Mouse (Mus musculus) brain, adult 2 months (tissue): ENCODE measurements at regions not wholly inside any gene's neighbourhood (a gene's known extent, or its start where the extent isn't known, plus 50 kb on each side); places are given as distances from the start of the nearest gene placed in this dataset.

ENCODE experiments used
- DNase-seq: peaks from one replicate; pipeline ENCODE4 v3.0.0; 2011; ENCODE audit warnings: low read depth, low spot score

DNA sequence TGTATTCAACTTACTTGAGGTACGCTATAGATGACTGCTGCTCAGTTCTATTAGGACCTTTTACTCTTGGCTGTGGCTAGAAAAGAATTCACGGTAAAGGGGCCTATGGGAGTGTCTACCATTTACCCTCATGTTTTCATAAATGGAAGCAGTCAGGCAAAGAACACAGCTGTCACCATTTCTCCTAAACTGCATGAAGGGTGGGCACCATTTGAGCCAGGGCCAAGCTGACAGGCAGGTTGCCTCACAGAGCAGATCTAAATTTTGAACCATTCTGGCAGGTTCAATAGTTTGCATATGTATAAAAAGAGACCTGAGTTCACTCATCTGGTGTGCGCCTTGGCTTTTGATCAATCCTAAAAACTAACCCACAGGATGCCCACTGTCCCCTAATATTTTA, 410.3 kb downstream of the Rwdd3 start:
- no peak for DNase-seq

GRCm38 (mm10) chr3:120748513-120748912, 423.0 kb downstream of the Rwdd3 start:
- peak; percentile 8 for DNase-seq

DNA sequence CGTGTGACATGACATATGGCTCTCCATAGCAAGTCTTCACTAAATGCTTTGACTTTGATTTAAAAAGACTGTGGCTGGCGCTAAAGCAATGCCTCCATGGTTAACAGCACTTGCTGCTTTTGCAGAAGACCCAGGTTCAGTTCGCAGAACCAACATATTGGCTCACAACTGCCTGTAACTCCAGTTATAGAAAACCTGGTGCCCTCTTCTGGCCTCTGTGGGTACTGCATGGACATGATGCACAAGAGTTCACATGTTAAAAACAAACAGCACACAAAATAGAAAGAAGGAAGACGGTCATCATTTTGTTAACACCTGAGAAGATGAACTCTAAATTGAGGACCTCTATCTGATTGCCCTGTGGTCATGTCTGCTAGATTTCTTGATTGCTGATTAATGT, 423.8 kb downstream of the Rwdd3 start:
- DNase-seq = peak; percentile 22

DNA sequence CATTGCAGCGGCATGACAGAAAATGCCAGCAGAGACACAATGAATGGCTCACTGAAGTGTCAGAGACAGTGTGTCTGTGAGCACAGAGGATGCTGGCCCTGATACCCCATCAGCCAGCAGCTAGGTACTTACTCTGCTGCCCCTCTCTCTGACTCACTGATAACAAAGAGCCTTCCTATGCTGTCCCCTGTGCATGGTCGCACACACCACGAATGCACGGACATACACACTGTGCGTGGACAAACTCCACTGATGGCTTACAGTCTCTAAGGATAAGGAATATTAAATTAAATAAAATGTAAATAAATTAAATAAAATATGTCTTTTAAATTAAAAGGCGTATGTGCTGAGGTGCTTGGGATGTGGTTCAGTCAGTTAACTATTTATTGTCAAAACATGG, 438.2 kb downstream of the Rwdd3 start:
- no peak for DNase-seq

GRCm38 (mm10) chr3:120732391-120732790, 439.1 kb downstream of the Rwdd3 start:
- peak; percentile 93 for DNase-seq

DNA sequence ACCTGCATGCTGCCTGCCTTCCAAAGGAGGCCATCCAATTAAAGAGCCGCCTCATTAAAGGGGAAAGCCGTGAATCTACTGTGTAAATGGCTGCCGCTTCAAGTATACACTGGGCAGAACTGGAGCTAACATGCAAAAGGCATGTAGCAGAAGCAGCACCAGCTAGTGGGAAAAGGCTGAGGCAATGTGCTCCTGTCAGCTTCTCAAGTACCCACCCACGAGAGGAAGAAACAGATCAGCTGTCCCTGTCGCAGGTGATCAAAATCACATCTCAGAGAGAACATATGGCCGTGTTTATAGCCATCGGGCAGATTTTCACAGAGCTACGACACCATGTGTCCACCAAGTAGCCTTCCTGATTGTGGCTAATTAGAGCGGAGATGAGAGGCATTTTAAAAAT, 440.2 kb downstream of the Rwdd3 start:
- peak; percentile 97 for DNase-seq

GRCm38 (mm10) chr3:120730225-120730624, 441.3 kb downstream of the Rwdd3 start:
- no peak for DNase-seq

DNA sequence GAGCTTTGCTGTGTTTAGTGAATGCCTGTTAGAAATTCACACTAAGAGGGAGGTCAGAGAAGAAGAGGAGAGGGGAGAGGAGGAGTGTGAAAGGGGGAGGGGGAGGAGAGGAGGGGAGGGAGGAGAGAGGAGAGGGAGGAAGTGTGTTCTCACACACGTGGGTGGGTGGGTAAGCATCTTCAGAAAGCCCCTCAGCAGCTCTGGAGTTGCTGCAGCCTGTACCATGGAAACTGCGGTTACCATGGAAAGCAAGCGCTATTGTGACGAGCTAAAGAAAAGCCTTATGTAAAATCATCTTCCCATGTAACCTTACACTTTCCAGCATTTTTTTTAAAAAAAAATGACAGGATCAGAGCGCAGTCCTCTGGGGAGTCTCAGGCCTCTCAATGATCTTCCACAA, 441.8 kb downstream of the Rwdd3 start:
- peak; percentile 87 for DNase-seq

- no peak for DNase-seq
Observed at GRCm38 (mm10) chr3:120685227-120685626, 486.3 kb downstream of the Rwdd3 start.

GRCm38 (mm10) chr3:120675906-120676305, 495.6 kb downstream of the Rwdd3 start:
- no peak for DNase-seq

GRCm38 (mm10) chr3:120668654-120669053, 502.8 kb downstream of the Rwdd3 start:
- no peak for DNase-seq

DNA sequence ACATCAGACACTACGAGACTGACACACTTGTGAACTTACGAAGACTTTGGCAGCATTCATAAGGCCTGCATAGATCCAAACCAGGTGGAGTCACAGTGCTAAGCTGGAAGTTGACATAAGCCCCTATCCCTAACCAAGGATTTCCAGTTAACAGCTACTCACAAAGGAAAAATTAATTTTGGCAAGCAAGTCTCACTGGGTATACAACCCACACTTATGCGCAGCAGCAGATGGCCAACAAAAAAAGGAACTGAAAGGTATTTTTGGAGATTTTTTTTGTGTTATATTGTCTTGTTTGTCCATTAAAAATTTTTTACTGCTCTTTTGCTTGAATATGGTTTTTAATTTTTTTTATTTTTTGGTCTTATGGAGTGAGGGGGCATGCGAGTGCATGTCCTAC, 509.0 kb downstream of the Rwdd3 start:
- peak; percentile 53 for DNase-seq

- no peak for DNase-seq
Observed at GRCm38 (mm10) chr3:120660776-120661175, 510.7 kb downstream of the Rwdd3 start.

GRCm38 (mm10) chr3:120649047-120649868, 522.2 kb downstream of the Rwdd3 start:
- no peak for DNase-seq

DNA sequence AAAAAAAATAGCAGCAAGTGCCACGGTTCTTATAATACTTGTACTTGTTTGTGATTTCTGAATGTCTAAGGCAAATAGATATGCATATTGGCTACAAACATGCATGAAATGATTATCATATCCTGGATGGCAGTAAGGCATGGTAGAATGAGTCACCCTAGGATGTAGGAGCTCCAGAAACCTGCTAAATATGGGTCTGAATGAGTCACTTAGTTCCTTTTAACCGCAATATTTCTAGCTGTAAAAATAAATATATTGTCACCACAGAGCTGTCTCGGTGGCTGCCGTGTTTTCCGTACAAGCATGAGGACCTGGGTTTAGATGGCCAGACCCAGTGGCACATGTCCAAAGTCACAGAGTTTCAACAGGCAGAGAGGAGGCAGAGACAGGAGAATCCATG, 523.1 kb downstream of the Rwdd3 start:
- peak; percentile 74 for DNase-seq

GRCm38 (mm10) chr3:120636669-120637305, 534.7 kb downstream of the Rwdd3 start:
- DNase-seq = peak; percentile 72

GRCm38 (mm10) chr3:120618358-120618757, 553.1 kb downstream of the Rwdd3 start:
- DNase-seq = no peak

DNA sequence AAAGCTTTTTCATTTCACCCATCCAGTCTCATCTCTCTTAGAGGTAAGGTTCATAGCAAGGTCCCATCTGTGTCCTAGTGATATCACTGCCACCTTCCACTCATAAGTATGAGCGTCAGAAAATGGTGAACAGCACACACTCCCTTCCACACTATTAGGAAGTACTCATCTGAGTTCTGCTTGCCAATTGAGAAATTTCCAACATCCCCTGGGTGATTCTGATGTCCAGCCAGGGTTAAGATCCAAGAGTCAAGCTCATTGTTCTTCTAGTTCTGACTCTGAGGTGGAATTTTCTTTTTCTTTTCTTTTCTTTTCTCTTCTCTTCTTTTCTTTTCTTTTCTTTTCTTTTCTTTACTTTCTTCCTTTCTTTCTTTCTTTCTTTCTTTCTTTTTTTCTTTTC, 577.3 kb downstream of the Rwdd3 start:
- no peak for DNase-seq

DNA sequence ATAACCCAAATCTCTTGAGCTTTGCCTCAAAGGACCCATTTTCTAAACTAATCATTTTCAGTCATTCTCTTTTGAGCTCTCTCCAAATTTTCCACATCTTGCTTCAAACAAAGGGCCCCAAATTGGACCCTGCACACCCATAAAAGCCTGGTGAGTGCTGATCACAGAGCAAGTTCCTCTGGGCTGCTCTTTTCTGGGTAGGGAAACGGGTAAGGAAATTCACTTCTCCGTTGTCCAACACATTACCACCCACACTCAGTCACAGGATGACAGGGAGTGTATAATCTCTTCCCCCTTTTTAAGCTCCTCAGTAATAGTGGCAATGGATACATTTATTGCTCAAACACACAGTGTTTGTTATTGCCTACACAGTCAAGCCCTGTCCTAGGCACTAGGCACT, 580.3 kb downstream of the Rwdd3 start:
- DNase-seq = no peak

DNA sequence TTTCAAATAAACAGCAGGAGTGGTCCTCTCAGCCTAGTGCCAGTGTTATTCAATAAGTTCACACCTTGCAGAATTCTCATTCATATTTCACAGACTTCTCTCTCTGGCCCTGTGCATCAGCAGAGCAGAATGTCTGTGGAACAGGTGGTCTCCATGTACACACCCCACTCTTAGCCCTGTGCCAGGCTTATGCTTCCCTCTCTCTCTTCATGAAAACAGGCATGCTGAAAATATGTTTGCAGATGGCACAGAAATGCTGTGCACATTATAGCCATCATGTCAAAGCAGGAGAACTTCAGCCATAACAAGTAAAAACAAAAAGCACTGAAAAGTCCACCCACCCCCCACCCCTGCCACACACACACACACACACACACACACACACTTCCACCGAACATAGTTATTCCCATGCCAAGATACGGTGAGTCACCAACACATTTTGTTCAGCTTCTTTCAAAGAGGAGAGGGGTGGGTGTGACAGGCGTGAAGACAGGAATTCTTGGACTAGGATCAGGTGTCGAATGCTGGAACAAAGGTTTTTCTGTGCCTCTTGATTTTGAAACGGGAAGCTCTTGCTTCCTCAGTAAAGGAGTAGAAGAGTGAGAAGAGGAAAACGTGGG, 600.6 kb downstream of the Rwdd3 start:
- DNase-seq = peak; percentile 87

DNA sequence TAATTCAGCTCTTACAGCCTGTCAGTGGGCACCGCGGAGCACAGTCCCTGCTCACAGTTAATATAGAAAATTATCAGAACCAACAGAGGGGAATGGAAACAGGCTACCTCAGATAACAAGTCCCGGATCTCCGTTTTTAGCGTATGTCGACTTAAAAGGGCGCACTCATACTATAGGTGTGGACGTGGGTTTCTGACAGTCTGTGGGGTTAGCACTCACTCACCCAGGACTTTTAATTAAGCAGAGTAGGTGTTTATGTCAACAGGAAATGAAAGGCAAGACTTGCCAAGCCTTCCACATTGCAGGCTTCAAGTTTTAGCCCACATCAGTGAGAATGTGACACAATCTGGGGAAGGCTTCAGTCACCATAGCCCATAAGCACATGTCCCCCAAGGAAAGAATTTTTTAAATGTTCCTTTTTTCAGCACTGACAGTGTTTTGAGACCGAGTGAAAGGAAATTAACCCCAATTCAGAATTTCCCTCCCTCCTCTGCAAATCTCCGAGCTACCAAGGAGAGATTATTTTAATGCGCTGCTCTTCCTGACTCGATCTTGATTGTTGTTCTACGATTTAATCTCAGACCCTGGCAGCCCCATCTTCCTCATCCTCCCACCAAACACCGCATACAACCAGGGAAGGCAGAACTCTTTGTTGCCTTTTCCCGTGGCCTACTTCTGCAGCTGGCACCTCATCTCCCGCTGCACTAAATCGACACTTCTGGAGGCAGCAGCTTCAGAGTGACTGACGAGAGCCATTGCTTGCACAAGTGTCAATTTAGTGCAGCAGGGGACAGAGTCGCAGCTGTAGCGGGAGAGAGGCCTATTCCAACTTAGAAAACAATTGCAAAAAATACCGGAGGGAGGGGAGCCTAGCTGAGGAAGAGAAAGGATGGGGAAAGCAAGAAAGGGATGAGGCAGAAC, 629.7 kb downstream of the Rwdd3 start:
- DNase-seq = peak; percentile 63

DNA sequence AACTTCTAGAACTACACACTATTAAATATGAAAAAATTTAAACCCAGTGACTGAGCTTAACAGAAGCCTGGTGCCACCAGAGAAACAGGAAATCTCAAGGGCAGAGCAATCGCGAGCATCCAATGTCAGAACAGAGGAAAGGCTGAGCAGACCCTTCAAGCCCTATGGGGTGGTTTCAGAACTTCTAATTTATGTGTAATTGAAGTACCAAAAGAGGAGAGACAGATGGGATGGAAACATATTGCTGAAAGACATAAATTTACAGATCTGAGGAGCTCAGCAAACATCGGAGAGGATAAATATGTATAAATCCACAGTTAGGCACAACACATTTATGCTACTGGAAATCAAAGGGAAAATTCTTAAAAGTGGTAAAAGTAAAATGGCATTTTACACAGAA, 637.6 kb downstream of the Rwdd3 start:
- no peak for DNase-seq
